Mouse (Mus musculus): Measurements from ENCODE around the gene Ctu2. TPM values are rescaled to one million over a fixed set of nuclear protein-coding genes. Genes with fewer than 3 reads are reported as not detected.

Gene Ctu2
- polyA plus RNA-seq, 1 experiment from 2014 or later, result 72.6 TPM

Small RNA genes lying within 50 kb of the gene (microRNA-seq; reads per million reads assigned to microRNA genes)
- not detected for gene Gm24366

Other genes with a start within 250 kb of the Ctu2 start
- 1.3 and 1.5 TPM in 2 replicates for gene Zfpm1, start 194.0 kb upstream of the Ctu2 start, polyA plus RNA-seq (2016; fragmentation: Nextera tagmentation; extraction: Ambion mirVana)
- gene Trhr2, start 115.4 kb upstream of the Ctu2 start, polyA plus RNA-seq (2016; fragmentation: Nextera tagmentation; extraction: Ambion mirVana), result not detected in 2 replicates
- gene Zc3h18, start 99.5 kb upstream of the Ctu2 start, polyA plus RNA-seq (2016; fragmentation: Nextera tagmentation; extraction: Ambion mirVana), result 75.7 and 79.4 TPM in 2 replicates
- not detected in 2 replicates for gene Il17c, start 54.1 kb upstream of the Ctu2 start, polyA plus RNA-seq (2016; fragmentation: Nextera tagmentation; extraction: Ambion mirVana)
- 75.8 and 80.9 TPM in 2 replicates for gene Cyba, start 43.2 kb upstream of the Ctu2 start, polyA plus RNA-seq (2016; fragmentation: Nextera tagmentation; extraction: Ambion mirVana)
- gene Mvd, start 32.7 kb upstream of the Ctu2 start, polyA plus RNA-seq (2016; fragmentation: Nextera tagmentation; extraction: Ambion mirVana), result 60.3 and 60.7 TPM in 2 replicates
- gene Snai3, start 15.4 kb upstream of the Ctu2 start, polyA plus RNA-seq (2016; fragmentation: Nextera tagmentation; extraction: Ambion mirVana), result 0.07 TPM in 1 of 2 replicates, not detected in the other
- gene Rnf166, start 79 bp upstream of the Ctu2 start, polyA plus RNA-seq (2016; fragmentation: Nextera tagmentation; extraction: Ambion mirVana), result 31.7 and 35.6 TPM in 2 replicates
- gene Piezo1, start 75.2 kb downstream of the Ctu2 start, polyA plus RNA-seq (2016; fragmentation: Nextera tagmentation; extraction: Ambion mirVana), result 5.8 and 8.2 TPM in 2 replicates
- 63.2 and 70.9 TPM in 2 replicates for gene Cdt1, start 91.9 kb downstream of the Ctu2 start, polyA plus RNA-seq (2016; fragmentation: Nextera tagmentation; extraction: Ambion mirVana)
- 241 and 278 TPM in 2 replicates for gene Aprt, start 100.8 kb downstream of the Ctu2 start, polyA plus RNA-seq (2016; fragmentation: Nextera tagmentation; extraction: Ambion mirVana)
- gene Galns, start 135.3 kb downstream of the Ctu2 start, polyA plus RNA-seq (2016; fragmentation: Nextera tagmentation; extraction: Ambion mirVana), result 6.6 and 7.7 TPM in 2 replicates
- 51.0 and 61.2 TPM in 2 replicates for gene Trappc2l, start 135.5 kb downstream of the Ctu2 start, polyA plus RNA-seq (2016; fragmentation: Nextera tagmentation; extraction: Ambion mirVana)
- not detected in 2 replicates for gene Pabpn1l, start 146.6 kb downstream of the Ctu2 start, polyA plus RNA-seq (2016; fragmentation: Nextera tagmentation; extraction: Ambion mirVana)
- gene Cbfa2t3, start 223.0 kb downstream of the Ctu2 start, polyA plus RNA-seq (2016; fragmentation: Nextera tagmentation; extraction: Ambion mirVana), result 1.9 and 3.4 TPM in 2 replicates